Mouse (Mus musculus) spleen, adult 2 months (tissue): Measurements from ENCODE around the gene Olfr94. TPM values are rescaled to one million over a fixed set of nuclear protein-coding genes. Genes with fewer than 3 reads are reported as not detected.

Experiments
- DNase-seq, 2 experiments: peaks; one replicate each; pipeline versions ENCODE4 v3.0.0 to v3.0.0-alpha.2; 2012 to 2021; ENCODE audit warnings: low spot score in 2 of 2, low read depth in 1 of 2
- H3K27ac ChIP-seq: fragments of 200-500 bp; 2 replicates; pipeline ENCODE4 v1.5.1; 2012; ENCODE audit warnings: low read length, inconsistent platforms; ENCODE audit not compliant: insufficient read depth
- H3K27me3 ChIP-seq: fragments of 200-500 bp; 2 replicates; pipeline ENCODE4 v1.6.1; 2012; ENCODE audit warnings: mild to moderate bottlenecking, moderate library complexity, low read length, inconsistent platforms; ENCODE audit not compliant: control insufficient read depth, insufficient read depth
- H3K36me3 ChIP-seq: fragments of 200-500 bp; 2 replicates; pipeline ENCODE4 v1.6.1; 2012; ENCODE audit warnings: mild to moderate bottlenecking, low read length, inconsistent platforms; ENCODE audit not compliant: control insufficient read depth, insufficient read depth
- H3K4me1 ChIP-seq: fragments of 200-500 bp; 2 replicates; pipeline ENCODE4 v1.6.1; 2011; ENCODE audit warnings: inconsistent platforms; ENCODE audit not compliant: control insufficient read depth, insufficient read depth, insufficient read length
- H3K4me3 ChIP-seq: fragments of 200-500 bp; 2 replicates; pipeline ENCODE4 v1.5.1; 2011; ENCODE audit warnings: mild to moderate bottlenecking, inconsistent platforms; ENCODE audit not compliant: insufficient read depth, insufficient read length; ENCODE audit errors: extremely low read depth
- CTCF ChIP-seq: fragments of 200-500 bp; IDR thresholded peaks from 2 replicates; pipeline ENCODE4 v1.5.1; 2011; ENCODE audit warnings: mild to moderate bottlenecking, inconsistent platforms; ENCODE audit not compliant: insufficient read depth, insufficient read length, insufficient replicate concordance; ENCODE audit errors: extremely low read depth
- POLR2A ChIP-seq: fragments of 200-500 bp; IDR thresholded peaks from 2 replicates; pipeline ENCODE4 v1.6.1; 2011; ENCODE audit warnings: low read depth, low read length, inconsistent platforms
- WGBS: fragments of 180-500 bp; shearing (Covaris S2); methylation state at CpG from one replicate; pipeline ENCODE4 v1.1.7; 2018; 5-methylcytosine and 5-hydroxymethylcytosine counted together
- polyA plus RNA-seq: library from polyadenylated mRNA; depleted of rRNA; stranded (reverse); fragments of >200 nt; gene quantifications from 2 replicates; pipeline ENCODE4 v1.2.3, GENCODE M21; 2012

Olfr94 gene
- polyA plus RNA-seq, 1 experiment, result not detected

- no peaks in the 10 kb centered on the region for H3K27me3 ChIP-seq
- no peak within 1 kb of the TSS for H3K27ac ChIP-seq
- H3K36me3 ChIP-seq, result no peaks in the 10 kb centered on the region
- TF ChIP-seq CTCF (no peak), POLR2A (no peak)
- H3K4me3 ChIP-seq, result no peak within 1 kb of the TSS
- no peaks in the 10 kb centered on the region for H3K4me1 ChIP-seq
- 58% methylated on average over 4 of the region's 4 CpGs for WGBS
- no peak for DNase-seq
These were observed 19.1 kb upstream of the Olfr94 start, which contains the start of gene Olfr96 for GRCm38 (mm10) chr17:37219846-37220245. TSS of gene Olfr96 (plus strand) at chr17:37220146.

DNA sequence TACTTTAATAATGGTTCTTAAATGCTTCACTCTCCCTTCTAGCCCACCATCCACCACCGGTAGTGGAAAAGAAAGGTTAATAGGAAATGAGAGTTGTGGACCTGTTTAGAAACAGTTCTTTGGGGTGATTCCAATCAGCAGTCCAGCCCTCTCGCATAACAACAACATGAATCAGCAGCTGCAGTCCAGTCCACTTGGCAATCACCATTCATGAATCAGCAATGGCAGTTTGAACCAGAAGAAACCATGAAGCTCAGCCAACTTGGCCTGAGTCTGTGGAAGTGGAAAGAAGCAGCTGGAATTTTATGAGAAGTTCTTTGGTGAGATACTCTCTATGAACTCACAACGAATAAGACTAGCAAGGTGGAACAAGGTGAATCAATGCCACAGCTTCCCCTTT is 17.7 kb upstream of the Olfr94 start:
- no peak for DNase-seq
- TF ChIP-seq POLR2A (no peak), CTCF (no peak)
- 78% methylated on average over 3 of the region's 3 CpGs for WGBS
- Histone ChIP-seq H3K4me3 (no peak overlapping the region), H3K27me3 (no peaks in the 10 kb centered on the region), H3K27ac (no peak overlapping the region), H3K4me1 (no peaks in the 10 kb centered on the region), H3K36me3 (no peaks in the 10 kb centered on the region)

GRCm38 (mm10) chr17:37213018-37213417 is 12.2 kb upstream of the Olfr94 start, which contains the start of gene Olfr95:
TSS of gene Olfr95 (minus strand) at chr17:37213118.
- TF ChIP-seq POLR2A (no peak), CTCF (no peak)

GRCm38 (mm10) chr17:37210884-37211768 is 10.3 kb upstream of the Olfr94 start:
- Histone ChIP-seq H3K27me3 (no peaks in the 10 kb centered on the region), H3K4me1 (no peaks in the 10 kb centered on the region), H3K4me3 (no peak overlapping the region), H3K27ac (no peak overlapping the region), H3K36me3 (no peaks in the 10 kb centered on the region)
- WGBS, result 24% methylated on average over 40 of the region's 40 CpGs
- DNase-seq, result no peak
- no peak for TF ChIP-seq POLR2A
- no peak for TF ChIP-seq CTCF

More at GRCm38 (mm10) chr17:37213018-37213417, 12.2 kb upstream of the Olfr94 start, which contains the start of gene Olfr95:
- Histone ChIP-seq H3K4me1 (no peaks in the 10 kb centered on the region), H3K27ac (no peak within 1 kb of the TSS), H3K27me3 (no peaks in the 10 kb centered on the region), H3K4me3 (no peak within 1 kb of the TSS), H3K36me3 (no peaks in the 10 kb centered on the region)
- WGBS, result 75% methylated on average over 3 of the region's 3 CpGs
- no peak for DNase-seq

DNA sequence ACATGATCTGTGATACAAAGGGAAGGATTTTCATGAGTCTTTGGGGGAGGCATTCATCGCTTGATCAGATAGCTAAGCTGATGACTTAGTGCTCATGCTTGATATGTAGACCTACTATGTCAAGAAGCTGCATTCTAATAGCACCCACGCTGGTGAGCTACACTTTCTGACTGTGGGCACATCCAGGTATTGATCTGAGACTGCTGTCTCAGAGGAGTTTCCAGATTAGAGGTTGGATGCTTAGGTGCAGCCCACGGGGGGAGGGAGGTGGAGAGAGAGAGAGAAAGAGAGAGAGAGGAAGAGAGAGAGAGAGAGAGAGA is 3.1 kb upstream of the Olfr94 start:
- no peak for DNase-seq
- TF ChIP-seq CTCF (no peak), POLR2A (no peak)
- Histone ChIP-seq H3K4me3 (no peak overlapping the region), H3K36me3 (no peaks in the 10 kb centered on the region), H3K4me1 (no peaks in the 10 kb centered on the region), H3K27ac (no peak overlapping the region), H3K27me3 (no peaks in the 10 kb centered on the region)
- 32% methylated on average over 3 of the region's 3 CpGs for WGBS

DNA sequence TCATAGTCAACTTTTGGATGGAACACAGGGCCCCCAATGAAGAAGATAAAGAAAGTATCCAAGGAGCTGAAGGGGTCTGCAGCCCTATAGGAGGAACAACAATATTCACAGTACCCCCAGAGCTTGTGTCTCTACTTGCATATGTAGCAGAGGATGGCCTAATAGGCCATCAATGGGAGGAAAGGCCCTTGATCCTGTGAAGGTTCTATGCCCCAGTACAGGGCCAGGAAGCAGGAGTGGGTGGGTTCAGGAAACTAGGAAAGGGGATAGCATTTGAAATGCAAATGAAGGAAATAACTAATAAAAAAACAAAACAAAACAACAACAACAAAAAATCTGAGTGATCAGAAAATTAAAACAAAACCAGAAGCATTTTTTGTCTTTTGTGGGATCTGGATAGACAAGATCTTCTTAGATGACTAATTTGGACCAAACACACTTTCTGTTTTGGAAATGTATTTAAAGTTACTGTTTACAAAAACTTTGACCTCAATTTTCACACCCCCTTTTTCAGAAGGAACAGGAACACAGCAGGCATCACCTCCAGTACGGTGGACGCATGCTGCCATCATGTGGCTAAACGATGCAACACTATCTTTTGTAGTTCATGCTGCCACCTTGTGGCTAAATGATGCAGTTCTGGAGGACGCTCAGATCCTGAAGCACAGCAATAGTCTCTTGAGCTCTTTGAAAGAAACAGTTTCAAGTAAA is 2.6 kb upstream of the Olfr94 start:
- no peaks in the 10 kb centered on the region for H3K4me1 ChIP-seq
- DNase-seq, result peak; percentile 26 to 53
- H3K4me3 ChIP-seq, result no peak overlapping the region
- WGBS, result 4% methylated on average over 4 of the region's 4 CpGs
- H3K27ac ChIP-seq, result no peak overlapping the region
- H3K27me3 ChIP-seq, result no peaks in the 10 kb centered on the region
- TF ChIP-seq CTCF, result peak; percentile 90; the same call in 1 of the 2 replicates
- TF ChIP-seq POLR2A, result no peak
- H3K36me3 ChIP-seq, result no peaks in the 10 kb centered on the region
